Mouse (Mus musculus): ENCODE results near the gene Olfr98. TPM values are rescaled to one million over a fixed set of nuclear protein-coding genes. Genes with fewer than 3 reads are reported as not detected.

The Olfr98 gene
- polyA plus RNA-seq, 1 experiment from 2014 or later = not detected

DNA sequence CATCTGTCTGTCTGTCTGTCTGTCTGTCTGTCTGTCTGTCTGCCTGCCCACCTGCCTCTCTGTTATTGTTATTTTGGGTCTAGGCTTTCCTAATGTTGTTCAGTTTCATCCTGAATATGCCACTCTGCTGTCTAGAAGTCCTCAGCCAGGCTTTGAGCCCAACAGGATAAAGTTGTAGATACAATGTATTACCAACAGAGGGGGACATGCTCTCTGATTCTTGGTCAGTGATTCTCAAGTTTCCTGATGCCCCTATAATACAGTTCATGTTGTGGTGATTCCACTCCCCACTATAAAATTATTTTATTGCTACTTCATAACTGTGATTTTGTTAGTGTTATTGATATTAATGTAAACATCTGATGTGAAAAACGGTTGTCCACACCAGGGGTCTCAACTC is 41.7 kb downstream of the Olfr98 start:
- no peak overlapping the region for H3K27ac ChIP-seq
- 8% methylated on average over 1 of the region's 1 CpGs for WGBS (ENCODE audit: missing documents)
- no peak overlapping the region for H3K4me3 ChIP-seq (ENCODE audit: inconsistent target)
- H3K79me2 ChIP-seq (ENCODE audit: inconsistent target) = no peaks in the 10 kb centered on the region
- H3K36me3 ChIP-seq (ENCODE audit: inconsistent target) = no peaks in the 10 kb centered on the region

DNA sequence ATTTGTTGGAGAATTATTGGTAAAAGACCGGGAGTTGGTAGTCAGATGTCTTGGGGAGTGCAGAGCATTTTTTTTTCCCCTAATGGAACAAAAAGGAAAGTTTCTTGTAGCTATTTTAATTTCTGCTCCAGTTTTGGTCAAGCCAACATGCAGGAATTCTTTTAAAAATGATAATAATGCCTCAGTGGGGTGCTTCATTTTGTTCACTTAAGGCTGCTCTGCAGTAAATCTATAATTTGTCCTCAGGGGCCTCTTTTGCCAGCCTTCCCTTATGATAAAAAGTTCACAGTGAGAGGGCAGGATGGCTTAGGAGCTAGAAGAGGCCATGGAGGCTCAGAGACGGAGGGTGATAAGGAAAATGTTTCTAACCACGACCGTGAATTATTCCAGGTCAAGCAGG is 43.7 kb downstream of the Olfr98 start, which contains the start of gene Olfr96:
Gene Olfr96, plus strand, starts transcription at position 301 of the 400 bp plus-strand sequence.
- Histone ChIP-seq H3K36me3 (ENCODE audit: inconsistent target) (no peaks in the 10 kb centered on the region), H3K4me3 (ENCODE audit: inconsistent target) (no peak within 1 kb of the TSS), H3K79me2 (ENCODE audit: inconsistent target) (no peaks in the 10 kb centered on the region), H3K27ac (no peak within 1 kb of the TSS)
- 64% methylated on average over 4 of the region's 4 CpGs for WGBS (ENCODE audit: missing documents)

DNA sequence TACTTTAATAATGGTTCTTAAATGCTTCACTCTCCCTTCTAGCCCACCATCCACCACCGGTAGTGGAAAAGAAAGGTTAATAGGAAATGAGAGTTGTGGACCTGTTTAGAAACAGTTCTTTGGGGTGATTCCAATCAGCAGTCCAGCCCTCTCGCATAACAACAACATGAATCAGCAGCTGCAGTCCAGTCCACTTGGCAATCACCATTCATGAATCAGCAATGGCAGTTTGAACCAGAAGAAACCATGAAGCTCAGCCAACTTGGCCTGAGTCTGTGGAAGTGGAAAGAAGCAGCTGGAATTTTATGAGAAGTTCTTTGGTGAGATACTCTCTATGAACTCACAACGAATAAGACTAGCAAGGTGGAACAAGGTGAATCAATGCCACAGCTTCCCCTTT is 45.1 kb downstream of the Olfr98 start:
- no peak overlapping the region for H3K4me3 ChIP-seq (ENCODE audit: inconsistent target)
- no peaks in the 10 kb centered on the region for H3K36me3 ChIP-seq (ENCODE audit: inconsistent target)
- no peak overlapping the region for H3K27ac ChIP-seq
- H3K79me2 ChIP-seq (ENCODE audit: inconsistent target) = no peaks in the 10 kb centered on the region
- 82% methylated on average over 3 of the region's 3 CpGs for WGBS (ENCODE audit: missing documents)

DNA sequence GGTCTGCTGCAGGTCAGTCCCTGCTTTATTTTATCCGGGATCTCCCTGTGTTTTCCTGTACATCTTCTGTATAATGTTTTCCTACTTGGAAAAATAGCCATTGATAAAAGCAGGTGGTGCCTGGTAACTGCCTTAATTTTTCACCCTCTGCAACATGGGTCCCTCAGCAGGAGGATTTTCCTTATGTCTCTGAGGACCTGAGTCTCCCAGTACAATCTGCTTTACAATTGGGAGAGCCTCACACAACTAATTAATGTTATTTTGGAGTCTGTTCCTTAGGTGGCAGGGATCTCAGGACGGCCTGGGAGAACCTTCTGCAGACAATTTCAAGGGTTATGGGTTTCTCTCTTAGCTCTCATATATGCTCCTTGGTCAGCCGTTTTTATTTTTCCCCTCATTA is 50.5 kb downstream of the Olfr98 start, which contains the start of gene Olfr95:
Gene Olfr95, minus strand, starts transcription at position 101 of the 400 bp plus-strand sequence.
- Histone ChIP-seq H3K4me3 (ENCODE audit: inconsistent target) (no peak within 1 kb of the TSS), H3K79me2 (ENCODE audit: inconsistent target) (no peaks in the 10 kb centered on the region), H3K27ac (no peak within 1 kb of the TSS), H3K36me3 (ENCODE audit: inconsistent target) (no peaks in the 10 kb centered on the region)
- WGBS (ENCODE audit: missing documents) = 73% methylated on average over 2 of the region's 3 CpGs

Other genes with a start within 250 kb of the Olfr98 start
- gene Mog, start 240.4 kb downstream of the Olfr98 start, polyA plus RNA-seq (2018) = not detected in 3 replicates
- gene Gabbr1, start 217.8 kb downstream of the Olfr98 start, polyA plus RNA-seq (2018) = 0.44 to 0.87 TPM (median 0.59 TPM) in 3 replicates
- not detected in 3 replicates for gene Olfr90, start 175.2 kb downstream of the Olfr98 start, polyA plus RNA-seq (2018)
- not detected in 3 replicates for gene Olfr91, start 165.5 kb downstream of the Olfr98 start, polyA plus RNA-seq (2018)
- not detected in 3 replicates for gene Olfr92, start 143.7 kb downstream of the Olfr98 start, polyA plus RNA-seq (2018)
- not detected in 3 replicates for gene Olfr93, start 102.3 kb downstream of the Olfr98 start, polyA plus RNA-seq (2018)
- gene Ubd, start 69.9 kb downstream of the Olfr98 start, polyA plus RNA-seq (2018) = not detected in 3 replicates
- gene Olfr94, start 62.8 kb downstream of the Olfr98 start, polyA plus RNA-seq (2018) = not detected in 3 replicates
- gene Olfr95, start 50.6 kb downstream of the Olfr98 start, polyA plus RNA-seq (2018) = not detected in 3 replicates
- not detected in 3 replicates for gene Olfr96, start 43.6 kb downstream of the Olfr98 start, polyA plus RNA-seq (2018)
- not detected in 3 replicates for gene Olfr97, start 26.4 kb downstream of the Olfr98 start, polyA plus RNA-seq (2018)
- 27.9 to 59.9 TPM (median 48.4 TPM) in 3 replicates for gene H2-M3, start 6.5 kb upstream of the Olfr98 start, polyA plus RNA-seq (2018)
- not detected in 3 replicates for gene Olfr99, start 19.7 kb upstream of the Olfr98 start, polyA plus RNA-seq (2018)
- not detected in 3 replicates for gene Olfr101, start 40.6 kb upstream of the Olfr98 start, polyA plus RNA-seq (2018)
- not detected in 3 replicates for gene Olfr102, start 53.3 kb upstream of the Olfr98 start, polyA plus RNA-seq (2018)
- gene Olfr103, start 75.9 kb upstream of the Olfr98 start, polyA plus RNA-seq (2018) = not detected in 3 replicates
- gene Olfr104-ps, start 95.8 kb upstream of the Olfr98 start, polyA plus RNA-seq (2018) = not detected in 3 replicates
- not detected in 3 replicates for gene Olfr105-ps, start 115.3 kb upstream of the Olfr98 start, polyA plus RNA-seq (2018)
- not detected in 3 replicates for gene Olfr106-ps, start 126.6 kb upstream of the Olfr98 start, polyA plus RNA-seq (2018)
- gene Olfr107, start 135.5 kb upstream of the Olfr98 start, polyA plus RNA-seq (2018) = not detected in 3 replicates
- gene Olfr108, start 181.7 kb upstream of the Olfr98 start, polyA plus RNA-seq (2018) = not detected in 3 replicates
- gene Olfr109, start 195.2 kb upstream of the Olfr98 start, polyA plus RNA-seq (2018) = not detected in 3 replicates
- gene H2-M2, start 219.8 kb upstream of the Olfr98 start, polyA plus RNA-seq (2018) = 1.0 to 2.2 TPM (median 1.7 TPM) in 3 replicates
- gene Olfr110, start 228.7 kb upstream of the Olfr98 start, polyA plus RNA-seq (2018) = 1.6 to 2.2 TPM (median 1.9 TPM) in 3 replicates
- 3.2 to 5.6 TPM (median 4.0 TPM) in 3 replicates for gene Olfr111, start 244.3 kb upstream of the Olfr98 start, polyA plus RNA-seq (2018)

Measured in macrophage (primary cell).